Mouse (Mus musculus): Measurements from ENCODE around the gene Antxr2. TPM values are rescaled to one million over a fixed set of nuclear protein-coding genes. Genes with fewer than 3 reads are reported as not detected.

Gene Antxr2
- total RNA-seq (2012; rRNA removed), result 1.3 and 4.8 TPM in 2 replicates

DNA sequence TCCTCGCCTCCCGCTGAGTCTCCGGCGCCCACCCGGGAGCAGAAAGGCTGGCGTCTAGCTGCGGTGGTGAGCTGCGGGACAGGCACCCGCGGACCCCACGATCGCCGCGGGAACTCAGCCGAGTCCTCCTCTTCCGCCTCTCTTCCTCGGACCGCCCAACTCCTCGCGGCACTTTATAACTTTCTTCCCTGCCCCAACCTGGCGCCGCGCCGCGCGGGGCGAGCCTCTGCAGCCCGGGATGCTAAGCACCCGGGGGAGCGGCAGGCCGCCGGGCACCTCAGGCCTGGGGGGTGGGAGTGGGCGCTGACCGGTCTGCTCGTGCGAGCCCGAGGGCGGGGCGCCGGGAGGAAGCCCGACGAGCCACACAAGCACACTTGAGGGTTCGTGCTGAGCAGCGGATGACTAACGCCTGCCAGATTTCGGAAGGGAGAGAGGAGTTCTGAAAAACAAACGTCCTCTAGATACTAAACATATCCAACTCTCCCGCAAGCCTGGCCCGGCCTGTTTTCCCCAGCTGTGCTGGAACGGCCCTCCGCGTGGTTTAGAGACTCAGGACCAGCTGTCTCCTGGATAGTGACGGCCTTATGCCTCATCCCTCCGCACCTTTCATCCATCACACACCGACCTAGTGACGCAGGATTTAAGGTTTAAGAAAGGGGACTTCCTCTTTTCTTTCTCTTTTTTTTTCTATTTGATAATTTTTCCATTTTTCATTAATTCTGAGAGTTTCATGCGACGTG lies at the start of gene Antxr2:
Gene Antxr2, minus strand, starts transcription at position 142 of the 740 bp plus-strand sequence.
- DNase-seq (ENCODE audit: low read depth, low spot score), result no peak
- Histone ChIP-seq H3K27ac (ENCODE audit: insufficient read depth, low read depth, low read length, poor library complexity, severe bottlenecking) (no peak within 1 kb of the TSS), H3K9ac (ENCODE audit: insufficient read depth, low read depth, low read length, poor library complexity, severe bottlenecking) (peak within 1 kb of the TSS; percentile 63), H3K36me3 (ENCODE audit: control insufficient read depth, insufficient read depth, low read length, poor library complexity, severe bottlenecking) (no peaks in the 10 kb centered on the region), H3K4me1 (ENCODE audit: control insufficient read depth in 2 of 2, insufficient read depth in 2 of 2, low read length in 2 of 2, poor library complexity in 1 of 2) (peaks cover 0 to 2% of the 10 kb centered on the region in 2 experiments; a peak in 1 of 4 replicates), H3K9me3 (ENCODE audit: control insufficient read depth, insufficient read depth, low read depth, low read length) (no peaks in the 10 kb centered on the region), H3K4me3 (ENCODE audit: insufficient read depth in 1 of 2, low read depth in 1 of 2, low read length in 2 of 2, poor library complexity in 1 of 2, severe bottlenecking in 1 of 2) (peak within 1 kb of the TSS; percentile 65 to 69)
- TF ChIP-seq CHD2 (IDR thresholded peaks at IDR 0.05; ENCODE audit: low read depth, low read length), result no peak
- no peak for TF ChIP-seq ZC3H11A (IDR thresholded peaks at IDR 0.05; ENCODE audit: borderline replicate concordance, low read depth, low read length)
- no peak for TF ChIP-seq HCFC1 (IDR thresholded peaks at IDR 0.05; ENCODE audit: borderline replicate concordance, insufficient read depth, low read length)
- no peak for TF ChIP-seq MAFK (IDR thresholded peaks at IDR 0.05; ENCODE audit: insufficient read depth, low read depth, low read length)
- TF ChIP-seq ZNF384 (IDR thresholded peaks at IDR 0.05; ENCODE audit: low read depth, low read length), result no peak
- in situ Hi-C loops (cut with MboI; ENCODE audit: low sequenced_read_pairs in 2 of 2, unreplicated experiment in 2 of 2), result no loop called here

DNA sequence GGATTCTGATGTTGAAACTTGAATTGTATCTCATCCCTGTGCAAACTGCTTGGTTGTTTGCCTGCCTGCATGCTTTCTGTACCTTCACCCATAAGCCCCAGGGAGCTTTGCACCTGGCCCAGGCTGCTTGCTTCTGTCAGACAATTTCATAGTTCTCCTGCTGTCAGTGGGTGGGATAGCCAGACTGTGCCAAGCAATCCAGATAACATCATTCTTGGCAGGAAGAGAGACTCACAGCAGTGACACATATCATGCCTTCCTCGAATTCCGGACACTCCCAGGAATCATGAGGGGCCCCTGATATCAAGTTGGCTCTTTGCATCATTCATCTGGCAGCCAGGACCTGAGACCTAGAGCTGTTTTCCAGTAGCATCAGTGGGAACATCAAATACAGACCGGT lies 45.8 kb upstream of the Antxr2 start:
- Histone ChIP-seq H3K27ac (ENCODE audit: insufficient read depth, low read depth, low read length, poor library complexity, severe bottlenecking) (no peak overlapping the region), H3K36me3 (ENCODE audit: control insufficient read depth, insufficient read depth, low read length, poor library complexity, severe bottlenecking) (no peaks in the 10 kb centered on the region), H3K4me3 (ENCODE audit: insufficient read depth in 1 of 2, low read depth in 1 of 2, low read length in 2 of 2, poor library complexity in 1 of 2, severe bottlenecking in 1 of 2) (no peak overlapping the region), H3K9ac (ENCODE audit: insufficient read depth, low read depth, low read length, poor library complexity, severe bottlenecking) (no peak overlapping the region), H3K9me3 (ENCODE audit: control insufficient read depth, insufficient read depth, low read depth, low read length) (no peaks in the 10 kb centered on the region), H3K4me1 (ENCODE audit: control insufficient read depth in 2 of 2, insufficient read depth in 2 of 2, low read length in 2 of 2, poor library complexity in 1 of 2) (no peaks in the 10 kb centered on the region)
- TF ChIP-seq MAFK (IDR thresholded peaks at IDR 0.05; ENCODE audit: insufficient read depth, low read depth, low read length) (no peak), ZNF384 (IDR thresholded peaks at IDR 0.05; ENCODE audit: low read depth, low read length) (no peak), HCFC1 (IDR thresholded peaks at IDR 0.05; ENCODE audit: borderline replicate concordance, insufficient read depth, low read length) (no peak), ZC3H11A (IDR thresholded peaks at IDR 0.05; ENCODE audit: borderline replicate concordance, low read depth, low read length) (no peak), CHD2 (IDR thresholded peaks at IDR 0.05; ENCODE audit: low read depth, low read length) (no peak)
- DNase-seq (ENCODE audit: low read depth, low spot score), result no peak
- in situ Hi-C loops (cut with MboI; ENCODE audit: low sequenced_read_pairs in 2 of 2, unreplicated experiment in 2 of 2), result no loop called here

DNA sequence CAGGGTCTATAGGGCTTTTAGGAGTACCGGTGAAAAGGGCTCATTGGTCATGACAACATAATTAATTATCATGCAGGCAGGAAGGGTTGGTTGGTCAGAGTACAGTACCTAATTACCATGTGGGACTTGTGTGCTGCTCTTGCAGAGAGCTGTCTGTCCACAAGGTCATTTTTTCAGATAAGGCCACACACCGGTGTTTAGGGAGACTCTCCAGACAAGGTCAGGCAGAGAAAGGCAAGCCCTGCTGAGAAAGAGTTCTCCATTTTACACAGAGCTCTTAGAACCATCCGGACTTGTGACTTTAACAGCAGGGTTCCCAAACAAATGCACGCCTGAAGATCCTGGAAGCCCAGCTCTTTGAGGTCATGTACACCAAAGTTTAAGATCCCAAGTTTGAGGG lies 38.3 kb upstream of the Antxr2 start:
- H3K36me3 ChIP-seq (ENCODE audit: control insufficient read depth, insufficient read depth, low read length, poor library complexity, severe bottlenecking), result no peaks in the 10 kb centered on the region
- no peaks in the 10 kb centered on the region for H3K9me3 ChIP-seq (ENCODE audit: control insufficient read depth, insufficient read depth, low read depth, low read length)
- no peak overlapping the region for H3K4me3 ChIP-seq (ENCODE audit: insufficient read depth in 1 of 2, low read depth in 1 of 2, low read length in 2 of 2, poor library complexity in 1 of 2, severe bottlenecking in 1 of 2)
- H3K4me1 ChIP-seq (ENCODE audit: control insufficient read depth in 2 of 2, insufficient read depth in 2 of 2, low read length in 2 of 2, poor library complexity in 1 of 2), result no peaks in the 10 kb centered on the region
- peak; percentile 11 for DNase-seq (ENCODE audit: low read depth, low spot score)
- TF ChIP-seq HCFC1 (IDR thresholded peaks at IDR 0.05; ENCODE audit: borderline replicate concordance, insufficient read depth, low read length) (no peak), CHD2 (IDR thresholded peaks at IDR 0.05; ENCODE audit: low read depth, low read length) (no peak), MAFK (IDR thresholded peaks at IDR 0.05; ENCODE audit: insufficient read depth, low read depth, low read length) (no peak), ZNF384 (IDR thresholded peaks at IDR 0.05; ENCODE audit: low read depth, low read length) (no peak), ZC3H11A (IDR thresholded peaks at IDR 0.05; ENCODE audit: borderline replicate concordance, low read depth, low read length) (no peak)
- no peak overlapping the region for H3K27ac ChIP-seq (ENCODE audit: insufficient read depth, low read depth, low read length, poor library complexity, severe bottlenecking)
- no peak overlapping the region for H3K9ac ChIP-seq (ENCODE audit: insufficient read depth, low read depth, low read length, poor library complexity, severe bottlenecking)
- in situ Hi-C loops (cut with MboI; ENCODE audit: low sequenced_read_pairs in 2 of 2, unreplicated experiment in 2 of 2), result no loop called here

DNA sequence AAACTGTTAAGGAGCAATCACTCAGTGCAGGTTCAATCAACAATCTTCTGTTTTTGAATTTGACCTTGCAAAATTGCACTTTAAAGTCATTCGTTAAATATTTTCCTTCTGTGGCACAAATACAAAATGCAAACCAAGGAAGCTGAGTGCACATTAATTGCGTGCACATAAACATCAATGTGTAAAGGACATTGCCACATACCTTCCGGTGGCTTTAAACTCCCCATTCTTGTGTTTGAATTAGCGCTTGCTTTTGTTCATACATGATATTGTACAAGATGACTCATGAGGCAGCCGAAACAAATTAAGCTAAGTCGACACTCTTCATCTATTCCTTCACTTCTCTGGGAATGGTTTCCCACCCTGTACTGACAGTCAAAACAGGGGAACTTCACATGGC lies 24.4 kb upstream of the Antxr2 start:
- no peak for DNase-seq (ENCODE audit: low read depth, low spot score)
- Histone ChIP-seq H3K36me3 (ENCODE audit: control insufficient read depth, insufficient read depth, low read length, poor library complexity, severe bottlenecking) (no peaks in the 10 kb centered on the region), H3K9ac (ENCODE audit: insufficient read depth, low read depth, low read length, poor library complexity, severe bottlenecking) (no peak overlapping the region), H3K9me3 (ENCODE audit: control insufficient read depth, insufficient read depth, low read depth, low read length) (no peaks in the 10 kb centered on the region), H3K4me1 (ENCODE audit: control insufficient read depth in 2 of 2, insufficient read depth in 2 of 2, low read length in 2 of 2, poor library complexity in 1 of 2) (no peaks in the 10 kb centered on the region), H3K27ac (ENCODE audit: insufficient read depth, low read depth, low read length, poor library complexity, severe bottlenecking) (no peak overlapping the region), H3K4me3 (ENCODE audit: insufficient read depth in 1 of 2, low read depth in 1 of 2, low read length in 2 of 2, poor library complexity in 1 of 2, severe bottlenecking in 1 of 2) (no peak overlapping the region)
- in situ Hi-C loops (cut with MboI; ENCODE audit: low sequenced_read_pairs in 2 of 2, unreplicated experiment in 2 of 2), result no loop called here
- TF ChIP-seq MAFK (IDR thresholded peaks at IDR 0.05; ENCODE audit: insufficient read depth, low read depth, low read length), result no peak
- TF ChIP-seq CHD2 (IDR thresholded peaks at IDR 0.05; ENCODE audit: low read depth, low read length), result no peak
- TF ChIP-seq HCFC1 (IDR thresholded peaks at IDR 0.05; ENCODE audit: borderline replicate concordance, insufficient read depth, low read length), result no peak
- TF ChIP-seq ZNF384 (IDR thresholded peaks at IDR 0.05; ENCODE audit: low read depth, low read length), result no peak
- no peak for TF ChIP-seq ZC3H11A (IDR thresholded peaks at IDR 0.05; ENCODE audit: borderline replicate concordance, low read depth, low read length)

All from ES-E14 (cell line).